Mouse (Mus musculus) monocyte, adult 5-6 weeks (primary cell): ENCODE data around the gene Cend1. TPM values are rescaled to one million over a fixed set of nuclear protein-coding genes. Genes with fewer than 3 reads are reported as not detected.
"Not testable (repeated sequence)": the region's sequence is repeated elsewhere in the genome, so short reads cannot be mapped to it uniquely, and the experiment has no call there.

ENCODE experiments used
- ATAC-seq: fragments of 153-309, 156-312 bp; replicated peaks from 2 replicates; pipeline ENCODE4 v1.8.0; 2017; ENCODE audit warnings: mild to moderate bottlenecking; ENCODE audit not compliant: low TSS enrichment, insufficient number of reproducible peaks, severe bottlenecking, poor library complexity, low FRiP score
- total RNA-seq: library from RNA; stranded (forward); fragments of 200-1000, 200-491, 200-594 nt; gene quantifications from 3 replicates; pipeline ENCODE4 v1.2.3, GENCODE M21; 2017

The Cend1 gene
- total RNA-seq, 1 experiment from 2014 or later, result not detected

DNA sequence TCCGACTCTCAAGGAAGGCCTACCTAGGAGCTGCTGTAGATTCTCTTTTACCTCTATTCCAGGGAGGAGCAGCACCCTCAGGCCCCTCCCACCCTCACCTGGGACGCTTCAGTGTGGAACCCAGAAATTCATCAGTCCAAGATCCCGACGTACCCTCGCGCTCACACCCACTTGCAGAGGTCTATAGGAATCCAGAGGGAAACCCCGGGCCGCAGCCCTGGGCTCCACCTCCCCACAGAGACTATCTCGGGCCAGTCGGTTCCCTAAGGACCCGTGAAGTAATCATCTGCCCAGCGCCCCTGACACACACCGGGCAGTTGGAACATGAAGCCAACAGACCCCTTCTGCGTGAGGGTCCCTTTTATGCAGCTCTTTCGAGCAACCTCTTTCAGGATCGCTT, 16.0 kb downstream of the Cend1 start:
- ATAC-seq, result no peak

DNA sequence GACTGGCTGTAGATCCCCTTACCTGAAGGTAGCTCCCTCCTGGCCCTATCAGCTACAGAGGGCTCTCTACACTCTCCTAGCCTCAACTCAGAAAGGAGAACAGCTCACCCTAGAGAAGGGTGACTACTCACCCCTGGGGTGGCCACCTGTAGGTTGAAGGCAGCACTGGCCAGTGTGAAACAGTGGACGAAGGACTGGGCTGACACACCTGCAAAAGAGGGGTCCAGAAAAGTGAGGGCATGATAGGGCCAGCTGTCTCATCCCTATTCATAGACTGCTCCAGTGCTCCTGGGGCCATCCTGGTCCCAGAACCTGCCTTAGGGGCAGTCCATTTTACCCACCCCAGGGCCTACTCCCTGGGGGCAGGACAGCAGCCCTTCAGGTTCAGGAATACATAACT, 17.6 kb downstream of the Cend1 start:
- no peak for ATAC-seq

DNA sequence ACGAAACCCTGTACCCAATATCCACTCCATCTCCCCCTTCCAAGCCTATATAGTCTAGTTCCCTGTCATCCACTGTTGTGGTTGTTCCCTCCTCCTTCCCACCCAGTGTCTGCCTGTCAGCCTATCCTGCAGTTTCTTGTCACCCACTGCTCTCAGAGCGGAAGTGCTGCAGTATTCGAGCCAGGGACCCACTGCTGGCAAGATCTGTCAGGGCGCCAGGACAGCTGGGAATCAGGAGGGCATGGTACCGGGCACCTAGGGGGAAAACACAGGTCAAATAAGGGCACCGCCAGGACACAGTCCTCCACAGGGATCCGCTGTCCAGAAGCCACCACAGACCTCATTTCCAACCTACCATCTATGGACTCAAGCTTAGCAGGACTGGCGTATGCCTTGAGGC, 18.7 kb downstream of the Cend1 start:
- ATAC-seq, result no peak

DNA sequence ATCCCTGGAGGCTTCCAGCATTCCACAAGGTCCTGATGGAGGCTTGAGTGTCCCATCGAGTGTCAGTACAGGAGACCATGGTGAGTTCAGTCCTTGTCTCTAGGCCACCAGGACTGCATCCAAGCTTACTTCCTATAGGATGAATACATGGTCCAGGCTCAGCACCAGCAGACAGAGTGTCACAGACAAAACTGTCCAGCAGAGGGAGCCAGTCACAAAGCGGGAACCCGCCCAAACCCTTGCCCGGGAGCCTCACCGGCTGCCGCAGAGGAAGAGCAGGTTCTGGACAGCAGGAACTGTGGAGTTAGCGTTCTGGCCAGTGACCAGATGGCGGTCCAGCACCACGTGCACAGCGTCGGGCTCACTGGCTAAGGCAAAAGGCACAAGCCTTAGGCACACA, 20.5 kb downstream of the Cend1 start:
- peak; percentile 75 for ATAC-seq

DNA sequence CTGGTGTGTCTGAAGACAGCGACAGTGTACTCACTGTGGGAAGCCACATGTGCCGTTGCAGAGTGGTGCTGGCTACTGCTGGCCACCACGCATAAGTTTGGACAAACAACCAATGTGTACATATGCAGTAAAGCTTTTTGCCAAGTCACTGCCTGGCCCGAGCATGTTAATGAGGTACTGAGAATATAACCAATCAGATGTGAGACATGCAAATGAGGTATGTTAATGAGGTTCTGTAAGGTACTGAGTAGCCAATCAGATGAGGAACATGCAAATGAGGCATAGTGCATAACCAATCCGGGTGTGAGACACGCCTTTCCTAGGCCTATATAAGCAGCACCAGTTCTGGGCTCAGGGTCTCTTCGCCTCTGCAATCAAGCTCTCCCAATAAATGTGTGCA, 21.6 kb downstream of the Cend1 start:
- ATAC-seq, result not testable (repeated sequence)

DNA sequence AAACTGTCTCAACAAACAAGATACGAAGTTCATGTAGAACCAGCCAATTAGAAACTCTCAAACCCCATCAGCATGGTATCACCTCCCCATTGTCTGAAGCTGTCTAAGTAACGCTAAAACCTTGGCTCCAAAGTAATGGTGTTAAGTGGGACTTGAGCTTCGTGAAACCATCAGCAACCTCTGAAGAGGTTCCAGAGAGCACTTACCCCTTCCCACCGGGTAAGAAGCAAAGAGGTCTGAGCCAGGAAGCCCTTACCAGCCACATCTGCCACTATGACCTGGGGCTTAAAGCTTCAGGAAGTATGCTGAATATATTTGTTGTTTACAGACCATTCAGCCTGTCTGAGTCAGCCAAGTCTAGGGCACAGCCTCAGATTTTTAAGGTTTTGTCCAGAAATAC, 23.8 kb downstream of the Cend1 start:
- ATAC-seq, result no peak

DNA sequence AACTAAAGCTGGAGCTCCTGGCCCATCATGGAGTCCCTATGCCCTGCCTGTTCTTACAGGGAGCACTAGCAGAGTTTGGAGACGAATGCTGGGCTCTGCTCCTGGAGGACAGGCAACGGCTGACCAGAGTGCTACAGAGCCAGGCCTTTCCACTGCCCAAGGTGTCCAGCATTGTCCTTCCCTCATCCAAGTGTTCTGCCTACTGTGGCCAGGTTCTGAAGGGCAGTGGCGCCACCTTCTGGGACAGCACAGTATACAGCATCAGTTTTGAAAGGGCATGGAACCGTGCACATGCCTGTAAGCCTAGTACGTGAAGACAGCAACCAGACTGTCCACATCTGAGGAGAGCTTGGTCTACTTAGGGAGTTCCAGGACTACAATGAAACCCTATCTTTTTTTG, 26.0 kb downstream of the Cend1 start:
- ATAC-seq, result peak; percentile 82

DNA sequence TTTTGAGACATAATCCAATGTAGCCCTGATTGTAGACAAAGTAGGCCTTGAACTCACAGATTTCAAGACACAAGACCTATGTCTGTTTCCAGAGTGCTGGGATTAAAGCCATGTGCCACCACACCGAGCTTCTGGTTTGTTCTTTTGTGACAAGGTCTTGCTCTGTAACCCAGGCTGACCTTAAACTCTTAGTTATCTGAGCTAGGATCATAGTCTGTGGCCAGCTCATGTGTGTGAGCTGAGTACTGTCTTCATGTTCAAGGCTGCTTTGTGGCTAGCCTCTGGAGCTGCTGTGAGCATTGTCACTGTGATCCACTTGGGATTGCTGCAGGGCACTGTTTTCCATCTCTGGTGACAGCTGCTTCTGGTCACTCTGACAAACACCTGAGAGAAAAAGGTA, 33.9 kb downstream of the Cend1 start:
- ATAC-seq, result no peak

DNA sequence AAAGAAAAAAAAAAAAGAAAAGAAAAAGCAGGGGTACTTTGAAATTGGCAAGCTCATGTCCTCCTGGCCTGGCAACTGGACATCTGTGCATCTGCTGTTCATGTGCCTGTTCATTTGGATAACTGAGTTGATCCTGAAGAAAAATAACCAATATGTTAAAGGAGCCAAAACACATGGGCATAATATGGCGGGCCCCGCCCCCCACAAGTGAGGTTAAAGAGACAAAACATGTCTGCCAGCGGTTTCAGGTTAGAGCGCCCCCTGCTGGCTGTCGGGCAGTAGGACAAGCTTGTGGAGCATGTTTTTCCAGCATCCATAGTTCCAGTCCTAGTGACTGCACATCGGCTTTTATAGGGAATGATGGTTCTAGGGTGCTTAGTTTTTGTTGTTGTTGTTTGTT, 34.5 kb downstream of the Cend1 start:
- peak; percentile 34; the same call in 1 of the 2 replicates for ATAC-seq

DNA sequence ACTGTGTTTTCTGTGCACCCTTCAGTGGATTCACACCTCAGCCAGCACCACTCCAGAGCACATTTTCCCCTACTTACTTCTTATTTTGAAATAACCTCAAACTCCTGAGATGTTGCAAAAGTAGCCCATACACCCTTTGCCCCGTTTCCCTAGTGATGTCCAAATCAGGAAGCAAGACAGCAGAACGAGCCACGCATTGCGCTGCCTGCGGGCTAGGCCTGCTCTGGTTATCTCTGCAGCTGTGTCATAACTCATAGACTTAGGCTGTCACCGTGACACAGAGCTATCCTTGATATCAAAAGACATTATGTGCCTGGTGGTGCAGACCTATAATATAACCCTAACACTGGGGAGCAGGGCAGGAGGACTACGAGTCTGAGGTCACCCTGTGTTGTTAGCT, 35.1 kb downstream of the Cend1 start:
- peak; percentile 70 for ATAC-seq

DNA sequence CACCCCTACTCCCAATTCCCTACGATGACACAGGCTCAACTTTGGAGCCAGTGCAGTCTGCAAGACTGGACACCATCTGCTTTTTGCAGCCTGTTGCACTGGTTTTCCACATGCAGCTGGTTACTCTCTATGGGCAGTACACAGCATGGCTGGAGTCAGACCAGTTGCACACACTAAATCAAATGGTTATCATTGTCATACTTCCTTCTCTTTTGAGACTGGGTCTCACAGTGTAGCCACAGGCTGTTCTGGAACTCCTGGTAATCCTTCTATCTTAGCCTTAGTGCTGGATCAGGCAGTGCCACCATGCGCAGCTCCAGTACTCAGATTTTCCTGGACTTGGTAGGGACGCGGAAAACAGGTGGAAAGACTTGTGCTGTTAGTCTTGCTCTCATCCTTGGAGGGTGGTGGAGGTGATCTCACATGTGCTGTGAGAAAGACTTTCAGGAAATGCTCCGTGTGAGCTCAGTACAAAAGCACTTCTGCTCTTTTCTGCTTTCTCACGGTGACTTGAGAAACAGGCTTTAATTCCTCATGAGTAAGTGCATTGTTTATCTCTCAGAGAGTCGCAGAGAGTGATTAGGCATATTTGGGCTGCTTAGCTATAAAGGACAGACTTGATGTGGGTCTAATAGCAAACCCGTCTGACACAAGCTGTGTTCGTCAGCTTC, 36.6 kb downstream of the Cend1 start:
- ATAC-seq, result peak; percentile 37

DNA sequence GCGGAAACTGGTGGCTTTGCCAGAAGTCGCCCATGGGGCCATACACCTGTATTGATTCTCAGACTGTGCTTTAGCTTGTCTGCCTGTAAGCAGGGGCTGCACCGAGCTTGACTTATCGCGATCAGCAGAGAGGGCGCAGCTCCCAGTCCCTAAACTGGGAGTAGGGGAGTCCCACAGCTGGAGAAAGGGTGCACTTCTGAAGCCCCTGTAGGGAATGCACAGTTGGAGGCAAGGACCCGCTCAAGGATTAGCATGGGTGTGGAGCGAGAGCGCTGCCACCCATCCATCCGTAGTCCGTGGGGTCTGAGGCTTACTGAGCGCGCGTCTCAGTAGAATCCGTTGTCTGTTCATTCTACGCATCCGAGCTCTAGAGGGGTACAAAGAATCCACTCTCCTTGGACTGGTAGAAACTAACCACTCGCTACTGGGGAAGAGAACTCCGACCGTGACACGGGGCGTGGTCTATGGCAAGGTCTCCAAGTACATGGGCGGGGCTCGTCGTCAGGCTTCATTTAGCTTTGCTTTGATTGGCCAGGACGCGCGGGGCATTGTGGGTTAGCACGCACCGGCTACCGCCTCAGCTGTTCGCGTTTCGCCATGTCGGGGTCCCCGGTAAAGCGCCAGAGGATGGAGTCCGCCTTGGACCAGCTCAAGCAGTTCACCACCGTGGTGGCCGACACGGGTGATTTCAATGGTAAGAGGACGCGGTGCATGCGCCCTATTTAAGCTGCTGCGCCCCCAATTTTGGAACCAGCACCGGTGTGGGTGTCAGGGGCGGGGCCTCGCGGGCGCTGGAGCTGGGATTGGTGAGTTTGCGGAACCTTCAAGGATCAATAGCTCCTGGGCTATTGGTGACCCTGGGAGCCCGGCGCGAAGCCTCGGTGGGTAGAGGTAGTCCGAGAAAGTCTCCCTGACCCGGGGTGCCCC, 37.4 kb downstream of the Cend1 start, which contains the start of gene Taldo1:
Taldo1 (plus strand) TSS at position 575 of the 927 bp plus-strand sequence.
- peak; percentile 91 for ATAC-seq

DNA sequence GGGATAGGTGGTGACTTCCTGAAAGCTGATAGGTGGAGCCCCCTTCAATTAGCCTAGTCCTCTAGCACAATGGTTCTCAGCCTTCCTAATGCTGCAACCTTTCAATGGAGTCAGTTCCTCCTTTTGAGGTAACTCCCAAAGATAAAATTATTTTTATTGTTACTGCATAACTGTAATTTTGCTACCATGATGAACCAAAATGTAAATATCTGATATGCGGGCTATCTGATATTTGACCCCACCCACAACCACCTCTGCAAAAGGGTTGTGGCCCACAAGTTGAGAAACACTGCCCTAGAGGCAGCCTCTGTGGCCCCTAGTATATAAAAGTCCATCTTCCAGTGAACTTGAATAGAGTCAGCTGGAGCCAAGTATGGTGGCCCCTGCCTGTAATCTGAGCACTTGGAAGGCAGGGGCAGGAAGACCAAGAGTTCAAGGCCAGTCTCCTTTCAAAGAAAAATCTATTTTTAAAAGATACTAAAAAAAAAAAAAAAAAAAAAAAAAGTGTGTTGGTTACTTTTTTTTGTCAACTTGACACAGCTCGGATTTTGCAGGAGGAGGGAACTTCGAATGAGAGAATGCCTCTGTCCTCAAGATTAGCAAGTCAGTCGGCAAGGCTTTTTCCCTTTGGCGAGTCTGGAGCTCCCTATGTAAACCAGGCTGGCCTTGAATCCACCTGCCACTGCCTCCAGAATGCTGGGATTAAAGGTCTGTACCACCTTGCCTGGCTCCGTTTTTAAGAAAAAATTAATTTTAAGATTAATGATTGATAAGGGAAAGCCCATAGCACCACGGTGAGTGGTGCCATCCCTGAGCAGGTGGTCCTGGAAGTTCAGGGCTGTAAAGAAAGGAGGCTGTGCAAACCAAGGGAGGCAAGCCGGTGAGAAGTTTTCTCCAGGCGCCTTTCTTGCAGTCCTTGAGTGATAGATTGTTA, 38.7 kb downstream of the Cend1 start:
- no peak for ATAC-seq

DNA sequence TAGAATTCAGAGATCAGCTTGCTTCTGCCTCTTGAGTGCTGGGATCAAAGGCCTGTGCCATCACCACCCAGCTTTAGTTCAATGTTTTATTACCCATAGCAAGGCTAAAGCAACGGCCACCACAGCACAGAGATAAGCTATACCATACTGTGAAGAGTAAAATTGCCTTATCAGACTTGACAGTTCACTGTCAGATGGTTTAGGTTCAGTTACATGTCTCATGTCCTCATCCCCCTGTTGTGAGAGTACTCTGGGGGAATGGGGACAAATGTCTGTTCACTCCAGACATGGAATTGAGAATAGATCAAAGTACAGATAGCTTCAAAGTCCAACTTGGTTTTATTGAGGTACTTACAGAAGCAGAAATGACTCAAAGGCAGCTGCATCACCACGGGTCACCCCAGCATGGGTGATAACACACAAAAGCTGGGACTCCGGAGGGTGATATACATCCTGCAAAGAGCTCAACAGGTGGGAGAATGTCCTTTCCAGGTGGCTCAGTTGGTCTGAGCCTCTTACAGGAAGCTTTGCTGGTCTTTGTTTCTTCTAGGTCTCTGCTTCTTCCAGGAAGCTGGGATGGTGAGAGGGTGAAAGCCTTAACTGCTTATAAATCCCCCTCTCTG, 40.7 kb downstream of the Cend1 start:
- ATAC-seq, result no peak

DNA sequence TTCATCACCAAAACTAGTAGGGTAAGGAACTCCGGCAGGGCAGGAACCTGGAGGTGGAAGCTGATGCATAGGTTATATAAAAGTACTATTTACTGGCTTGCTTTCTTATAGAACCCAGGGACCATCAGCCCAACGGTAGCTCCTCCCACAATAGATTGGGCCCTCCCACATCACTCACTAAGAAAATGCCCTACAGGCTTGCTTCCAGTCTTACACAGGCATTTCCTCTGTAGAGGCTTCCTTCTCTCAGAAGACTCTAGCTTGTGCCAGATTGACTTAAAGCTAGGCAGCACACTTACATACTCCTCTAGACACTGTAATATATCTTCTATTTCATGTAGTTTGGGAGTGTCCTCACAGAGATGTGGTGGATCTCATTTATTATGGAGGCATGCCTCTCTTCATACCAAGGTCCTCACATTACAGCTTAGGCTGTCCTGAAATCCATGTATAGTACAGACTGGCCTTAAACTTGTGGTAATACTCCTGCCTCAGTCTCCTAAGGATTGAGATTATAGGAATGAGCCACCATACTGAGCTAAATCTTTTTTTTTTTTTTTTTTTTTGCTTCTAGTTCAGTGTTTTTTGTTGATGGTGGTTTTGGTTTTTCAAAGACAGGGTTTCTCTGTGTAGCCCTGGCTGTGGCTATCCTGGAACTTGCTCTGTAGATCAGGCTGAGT, 41.3 kb downstream of the Cend1 start:
- ATAC-seq, result no peak

DNA sequence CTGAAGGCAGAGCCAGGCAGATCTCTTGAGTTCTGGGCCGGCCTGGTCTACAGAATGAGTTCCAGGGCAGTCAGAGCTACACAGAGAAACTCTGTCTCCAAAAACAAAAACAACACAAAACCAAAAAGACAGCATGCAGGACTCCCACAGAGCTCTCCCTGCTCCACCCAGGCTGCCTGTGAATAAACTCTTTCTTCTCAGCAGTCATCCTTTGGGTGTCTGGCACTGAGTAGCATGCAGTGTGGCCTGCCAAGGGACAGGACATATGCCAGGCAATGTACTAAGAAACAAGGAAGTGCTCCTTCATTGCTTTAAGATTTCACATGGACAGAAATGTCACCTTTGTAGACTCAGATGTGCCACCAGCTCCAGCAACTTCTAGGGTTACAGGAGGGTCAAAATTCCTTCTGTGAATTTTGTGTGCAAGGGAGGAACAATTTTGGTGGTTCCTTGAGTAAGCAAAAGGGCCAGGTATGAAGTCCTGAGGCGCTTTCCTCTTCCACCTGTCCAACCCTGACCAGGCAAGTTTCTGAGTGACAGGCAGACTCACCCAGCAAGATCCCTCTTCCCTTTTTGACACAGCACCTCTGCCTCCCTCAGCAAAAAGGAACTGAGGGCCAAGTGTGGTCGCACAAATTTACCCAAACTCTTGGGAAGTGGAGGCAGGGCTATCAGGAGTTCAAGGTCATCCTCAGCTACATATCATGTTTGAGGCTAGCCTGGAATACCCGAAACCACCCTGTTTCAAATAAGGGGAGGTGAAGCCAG, 48.0 kb downstream of the Cend1 start:
- peak; percentile 38; the same call in 1 of the 2 replicates for ATAC-seq

DNA sequence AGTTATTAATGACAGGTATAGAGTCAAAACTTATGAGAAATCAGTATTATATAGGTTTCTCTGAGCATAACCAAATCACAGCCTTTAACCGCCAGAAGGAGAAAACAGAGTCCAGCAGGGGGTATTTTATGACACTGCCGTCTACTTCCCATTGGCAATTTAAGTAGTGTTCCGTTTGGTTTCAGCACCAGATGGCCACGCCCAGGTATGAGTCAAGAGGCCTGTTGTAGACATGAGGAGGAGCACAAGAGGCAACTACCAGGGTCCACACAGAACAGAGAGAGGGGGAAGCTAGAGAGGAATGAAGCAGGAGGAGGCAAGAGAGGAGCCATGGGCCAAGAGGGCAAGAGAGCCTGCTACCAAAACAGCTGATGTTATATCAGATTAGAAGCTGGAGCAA, 49.7 kb downstream of the Cend1 start:
- peak; percentile 92 for ATAC-seq
